Mouse (Mus musculus) C2C12 (cell line): ENCODE results near the gene Gm20388.

Source experiments
- CEBPB ChIP-seq: IDR thresholded peaks from one replicate; pipeline ENCODE4 v1.6.1; 2011; ENCODE audit warnings: low read depth, mild to moderate bottlenecking, control low read depth, moderate library complexity
- CTCF ChIP-seq: IDR thresholded peaks from one replicate; pipeline ENCODE4 v1.5.1; 2011; ENCODE audit not compliant: control insufficient read depth, insufficient read depth, insufficient read length
- FOSL1 ChIP-seq: IDR thresholded peaks from one replicate; pipeline ENCODE4 v1.8.0; 2011; ENCODE audit warnings: mild to moderate bottlenecking, low read length; ENCODE audit not compliant: poor library complexity, insufficient read depth, severe bottlenecking
- MAX ChIP-seq: IDR thresholded peaks from one replicate; pipeline ENCODE4 v1.6.1; 2011; ENCODE audit warnings: mild to moderate bottlenecking, control low read depth
- MYOD1 ChIP-seq: IDR thresholded peaks from one replicate; pipeline ENCODE4 v1.6.1; 2011; ENCODE audit warnings: low read depth; ENCODE audit not compliant: control insufficient read depth, insufficient read length
- MYOG ChIP-seq: IDR thresholded peaks from one replicate; pipeline ENCODE4 v1.6.1; 2011; ENCODE audit not compliant: control insufficient read depth, insufficient read length; ENCODE audit errors: extremely low read depth
- USF1 ChIP-seq: IDR thresholded peaks from one replicate; pipeline ENCODE4 v1.6.1; 2011; ENCODE audit warnings: low read depth, mild to moderate bottlenecking, control low read depth, moderate library complexity

DNA sequence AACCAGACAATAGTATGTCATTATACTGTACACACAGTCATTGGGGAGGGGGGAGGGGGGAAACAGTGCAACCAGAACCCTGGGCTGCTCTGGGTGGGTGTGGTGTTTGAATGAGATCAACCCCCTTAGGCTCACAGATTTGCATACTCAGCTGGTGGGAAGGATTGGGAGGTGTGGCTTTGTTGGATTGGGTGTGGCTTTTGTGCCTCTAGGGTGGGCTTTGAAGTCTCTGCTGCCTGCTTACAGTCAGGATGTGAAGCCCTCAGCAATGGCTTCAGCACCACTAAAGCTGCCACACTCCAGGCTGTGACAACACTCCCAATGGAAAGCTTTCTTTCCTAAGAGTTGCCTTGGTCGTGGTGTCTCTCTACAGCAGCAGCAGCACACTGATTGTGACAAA, 1976.9 kb downstream of the Gm20388 start:
- TF ChIP-seq MYOD1 (no peak), USF1 (no peak), CTCF (no peak), CEBPB (no peak), MYOG (no peak), MAX (no peak), FOSL1 (no peak)
